Mouse (Mus musculus): ENCODE measurements around the gene Fam178b. TPM values are rescaled to one million over a fixed set of nuclear protein-coding genes. Genes with fewer than 3 reads are reported as not detected.
A peak's percentile ranks its signal among the peaks of the same experiment; 100 is the strongest.
"Not testable (repeated sequence)": the region's sequence is repeated elsewhere in the genome, so short reads cannot be mapped to it uniquely, and the experiment has no call there.

Fam178b gene
- total RNA-seq, 2 experiments from 2014 or later: not detected

GRCm38 (mm10) chr1:36672648-36673350 lies 10.2 kb downstream of the Fam178b start:
- DNase-seq (ENCODE audit: low spot score in 2 of 2): peak in 1 of 2 experiments; percentile 15

- DNase-seq (ENCODE audit: low spot score in 2 of 2): no peak
These were observed 11.7 kb downstream of the Fam178b start for GRCm38 (mm10) chr1:36671260-36671659.

GRCm38 (mm10) chr1:36670256-36670655 lies 12.7 kb downstream of the Fam178b start:
- no peak for DNase-seq (ENCODE audit: low spot score in 2 of 2)

- not testable (repeated sequence) for DNase-seq (ENCODE audit: low spot score in 2 of 2)
These were observed 15.0 kb downstream of the Fam178b start for GRCm38 (mm10) chr1:36668007-36668406.

- DNase-seq (ENCODE audit: low spot score in 2 of 2): no peak
These were observed 17.0 kb downstream of the Fam178b start for GRCm38 (mm10) chr1:36665934-36666333.

GRCm38 (mm10) chr1:36665165-36665723 lies 17.7 kb downstream of the Fam178b start:
- no peak for DNase-seq (ENCODE audit: low spot score in 2 of 2)

GRCm38 (mm10) chr1:36664457-36664856 lies 18.5 kb downstream of the Fam178b start:
- DNase-seq (ENCODE audit: low spot score in 2 of 2): peak in 1 of 2 experiments; percentile 25

GRCm38 (mm10) chr1:36658621-36659399 lies 24.2 kb downstream of the Fam178b start:
- DNase-seq (ENCODE audit: low spot score in 2 of 2): no peak

- DNase-seq (ENCODE audit: low spot score in 2 of 2): no peak
These were observed 25.1 kb downstream of the Fam178b start for GRCm38 (mm10) chr1:36657658-36658415.

- no peak for DNase-seq (ENCODE audit: low spot score in 2 of 2)
These were observed 26.8 kb downstream of the Fam178b start for GRCm38 (mm10) chr1:36656233-36656632.

GRCm38 (mm10) chr1:36655039-36655438 lies 27.9 kb downstream of the Fam178b start:
- no peak for DNase-seq (ENCODE audit: low spot score in 2 of 2)

- no peak for DNase-seq (ENCODE audit: low spot score in 2 of 2)
These were observed 35.4 kb downstream of the Fam178b start for GRCm38 (mm10) chr1:36647631-36648030.

- DNase-seq (ENCODE audit: low spot score in 2 of 2): no peak
These were observed 36.7 kb downstream of the Fam178b start for GRCm38 (mm10) chr1:36646285-36646684.

GRCm38 (mm10) chr1:36644615-36645007 lies 38.4 kb downstream of the Fam178b start:
- DNase-seq (ENCODE audit: low spot score in 2 of 2): no peak

- no peak for DNase-seq (ENCODE audit: low spot score in 2 of 2)
These were observed 38.9 kb downstream of the Fam178b start for GRCm38 (mm10) chr1:36643957-36644614.

GRCm38 (mm10) chr1:36635826-36636485 lies 47.0 kb downstream of the Fam178b start:
- DNase-seq (ENCODE audit: low spot score in 2 of 2): no peak

- peak in 1 of 2 experiments; percentile 74 for DNase-seq (ENCODE audit: low spot score in 2 of 2)
These were observed 48.0 kb downstream of the Fam178b start for GRCm38 (mm10) chr1:36634940-36635339.

- DNase-seq (ENCODE audit: low spot score in 2 of 2): no peak
These were observed 49.1 kb downstream of the Fam178b start for GRCm38 (mm10) chr1:36633920-36634319.

- no peak for DNase-seq (ENCODE audit: low spot score in 2 of 2)
These were observed 50.1 kb downstream of the Fam178b start for GRCm38 (mm10) chr1:36632846-36633245.

- no peak for DNase-seq (ENCODE audit: low spot score in 2 of 2)
These were observed 50.9 kb downstream of the Fam178b start for GRCm38 (mm10) chr1:36632090-36632489.
